Mouse (Mus musculus) gastrocnemius, postnatal 25 days (tissue): Measurements from ENCODE around the gene Napepld. TPM values are rescaled to one million over a fixed set of nuclear protein-coding genes. Genes with fewer than 3 reads are reported as not detected.

Experiments used
- total RNA-seq, 2 experiments: library from RNA; stranded (reverse); gene quantifications; 1 replicate in 1 of 2; 2 replicates in 1 of 2; pipeline ENCODE4 v1.2.3; 2021

Gene Napepld
- total RNA-seq, 2 experiments from 2014 or later, result 7.7 to 10.9 TPM

Other genes with a start within 250 kb of the Napepld start
- gene Lrrc17, start 157.8 kb downstream of the Napepld start, total RNA-seq, result 1 to 10 TPM; 2.4 to 4.7 TPM
- gene Fbxl13, start 55.8 kb downstream of the Napepld start, total RNA-seq, result under 1 TPM; 0.13 to 0.18 TPM
- 1 to 10 TPM; 3.7 to 4.1 TPM for gene Armc10, start 55.6 kb downstream of the Napepld start, total RNA-seq
- 100 to 1,000 TPM in 1 of 2 experiments, 10 to 100 TPM in 1; 96.9 to 110 TPM for gene Pmpcb, start 35.7 kb upstream of the Napepld start, total RNA-seq
- 10 to 100 TPM; 15.5 to 17.6 TPM for gene Dnajc2, start 83.9 kb upstream of the Napepld start, total RNA-seq
- gene Psmc2, start 83.9 kb upstream of the Napepld start, total RNA-seq, result 100 to 1,000 TPM in 1 of 2 experiments, 10 to 100 TPM in 1; 91.2 to 108 TPM
- gene Slc26a5, start 164.2 kb upstream of the Napepld start, total RNA-seq, result not detected